Mouse (Mus musculus): ENCODE data around the gene Irgc1.

- TF ChIP-seq BHLHE40 (IDR thresholded peaks at IDR 0.05; ENCODE audit: borderline replicate concordance, low read depth, low read length) (no peak), POLR2A (IDR thresholded peaks at IDR 0.05; ENCODE audit: control insufficient read depth in 1 of 2, insufficient read depth in 1 of 2, low read depth in 1 of 2, low read length in 2 of 2, poor library complexity in 1 of 2) (no peak), CTCF (IDR thresholded peaks at IDR 0.05 in 2 of 3, conservative IDR thresholded peaks at IDR 0.05 in 1 of 3; ENCODE audit: control insufficient read depth in 1 of 3, insufficient read depth in 1 of 3, low read depth in 2 of 3, low read length in 3 of 3, poor library complexity in 1 of 3, severe bottlenecking in 1 of 3) (no peak)
Measured at GRCm38 (mm10) chr7:24472442-24472841, 20.3 kb upstream of the Irgc1 start.

All from MEL (cell line).